7 mouse cellular contexts compared by ENCODE assay signal in the genomic region with DNA sequence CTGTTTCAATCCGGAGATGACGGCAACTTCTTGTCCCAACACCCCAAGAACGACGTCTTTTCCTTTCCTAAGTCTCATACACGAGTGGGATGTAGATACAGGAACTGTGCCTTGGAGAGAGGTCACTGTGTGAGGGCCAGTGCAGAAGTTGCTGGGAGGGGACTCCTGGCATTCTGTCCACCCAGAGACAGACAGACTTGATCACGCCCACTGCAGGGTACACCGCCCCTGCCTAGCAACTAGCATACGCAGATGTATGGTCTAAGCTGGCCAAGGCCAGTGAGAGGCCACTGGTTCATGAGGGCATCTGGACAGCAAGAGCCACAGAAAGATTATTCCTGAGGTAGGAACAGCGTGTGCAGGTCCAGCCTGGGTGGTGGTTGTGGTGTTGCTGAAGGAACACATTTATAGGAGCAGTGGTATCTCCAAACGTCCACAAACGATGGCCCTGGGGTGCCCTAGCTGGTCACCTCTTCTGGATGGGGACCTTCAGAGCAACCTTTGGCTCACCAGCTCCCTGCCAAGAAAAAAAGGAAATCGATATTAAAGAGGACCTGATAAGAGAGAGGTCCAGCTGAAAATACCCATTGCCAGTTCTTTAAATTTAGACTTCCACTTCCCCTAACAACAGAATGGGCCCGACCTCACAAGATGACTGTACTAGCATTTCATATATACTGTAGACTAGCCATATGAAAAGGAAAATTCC. TPM values are rescaled to one million over a fixed set of nuclear protein-coding genes. Genes with fewer than 3 reads are reported as not detected.
DNase-seq lines count a peak whose midpoint lies in the region; ATAC-seq and TF ChIP-seq lines count a peak whose summit lies in the region.

No protein-coding gene starts in this region.

- TF ChIP-seq CTCF in liver, adult 2 months (IDR thresholded peaks at IDR 0.05; ENCODE audit: low read depth, low read length) = no peak

- no peak overlapping the region for H3K27ac ChIP-seq in liver, adult 2 months (replicated peaks; ENCODE audit: insufficient read depth, low read depth, low read length)
- no peak overlapping the region for H3K27ac ChIP-seq in embryonic facial prominence, embryonic 13.5 days
- no peak overlapping the region for H3K27ac ChIP-seq in intestine, embryonic 14.5 days (ENCODE audit: low read depth)

- no peak overlapping the region for H3K4me3 ChIP-seq in liver, adult 2 months (ENCODE audit: insufficient read depth, low read depth, low read length)
- H3K4me3 ChIP-seq in embryonic facial prominence, embryonic 13.5 days = peak overlapping the region; percentile 57
- peak overlapping the region; percentile 59 for H3K4me3 ChIP-seq in intestine, embryonic 14.5 days (ENCODE audit: low read depth, low read length)

- peak overlapping the region; percentile 84 for H3K4me2 ChIP-seq in embryonic facial prominence, embryonic 13.5 days
- peak overlapping the region; percentile 93 for H3K4me2 ChIP-seq in intestine, embryonic 14.5 days (ENCODE audit: low read length)

- WGBS in liver, adult 2 months = 15% methylated on average over 13 of the region's 13 CpGs
- WGBS in embryonic facial prominence, embryonic 13.5 days = 49% methylated on average over 13 of the region's 13 CpGs
- 38% methylated on average over 13 of the region's 13 CpGs for WGBS in intestine, embryonic 14.5 days

- no peak overlapping the region for H3K9ac ChIP-seq in liver, adult 2 months (ENCODE audit: low read depth, low read length)
- peak overlapping the region; percentile 64 for H3K9ac ChIP-seq in embryonic facial prominence, embryonic 13.5 days
- peak overlapping the region; percentile 34; the same call in 1 of the 2 replicates for H3K9ac ChIP-seq in intestine, embryonic 14.5 days (ENCODE audit: low read length)

- no peaks in the 10 kb centered on the region for H3K36me3 ChIP-seq in liver, adult 2 months (ENCODE audit: control insufficient read depth, insufficient read depth, low read length)
- 0 out of 2 replicates have a peak, but pooled peaks cover 3% of the 10 kb centered on the region for H3K36me3 ChIP-seq in embryonic facial prominence, embryonic 13.5 days
- H3K36me3 ChIP-seq in intestine, embryonic 14.5 days (ENCODE audit: control insufficient read depth, insufficient read depth, low read length) = no peaks in the 10 kb centered on the region

- H3K4me1 ChIP-seq in liver, adult 2 months (ENCODE audit: control insufficient read depth, insufficient read depth, low read length) = peaks cover 4% of the 10 kb centered on the region
- peaks cover 12% of the 10 kb centered on the region for H3K4me1 ChIP-seq in embryonic facial prominence, embryonic 13.5 days
- no peaks in the 10 kb centered on the region; the same call in 1 of the 2 replicates for H3K4me1 ChIP-seq in intestine, embryonic 14.5 days (replicated peaks; ENCODE audit: control insufficient read depth, insufficient read depth, low read length)

- no peaks in the 10 kb centered on the region for H3K9me3 ChIP-seq in embryonic facial prominence, embryonic 13.5 days
- no peaks in the 10 kb centered on the region for H3K9me3 ChIP-seq in intestine, embryonic 14.5 days (ENCODE audit: control insufficient read depth, low read length)

- H3K27me3 ChIP-seq in liver, adult 2 months (ENCODE audit: control insufficient read depth, insufficient read depth, low read length) = no peaks in the 10 kb centered on the region
- H3K27me3 ChIP-seq in embryonic facial prominence, embryonic 13.5 days = no peaks in the 10 kb centered on the region
- no peaks in the 10 kb centered on the region for H3K27me3 ChIP-seq in intestine, embryonic 14.5 days (replicated peaks; ENCODE audit: control insufficient read depth, insufficient read depth, low read length)

- ATAC-seq in embryonic facial prominence, embryonic 13.5 days (ENCODE audit: insufficient number of reproducible peaks, insufficient read depth, low FRiP score, low TSS enrichment, low read depth) = no peak
- ATAC-seq in intestine, embryonic 14.5 days (replicated peaks; ENCODE audit: low FRiP score, low TSS enrichment, low read depth) = peak; percentile 42; the same call in 1 of the 2 replicates
- ATAC-seq in megakaryocyte, adult 5-6 weeks (ENCODE audit: poor library complexity, severe bottlenecking) = peak; percentile 20

- no peaks in the 10 kb centered on the region for H3K79me2 ChIP-seq in liver, adult 2 months (ENCODE audit: control insufficient read depth, insufficient read depth, low read length)

- DNase-seq in liver, adult 2 months (ENCODE audit: extremely low read depth, low read depth, low spot score) = peak; percentile 79
- DNase-seq in liver = no peak
- DNase-seq in intestine, embryonic 14.5 days (ENCODE audit: low spot score) = peak; percentile 54
- DNase-seq in thymus, postnatal 36 days = no peak
- no peak for DNase-seq in gastrocnemius, postnatal 10 days

- TF ChIP-seq POLR2A in liver, adult 2 months (IDR thresholded peaks at IDR 0.05; ENCODE audit: extremely low read depth, insufficient read depth, low read length) = no peak

RNA-seq across cellular contexts. Expression of gene 6430531B16Rik, which starts 0.6 kb away (rescaled TPM):
- total RNA-seq in liver, adult 2 months (2014; rRNA removed) = not detected in 2 replicates
- polyA plus RNA-seq in liver, adult 2 months (2012; rRNA removed) = 0.07 TPM in 1 of 2 replicates, not detected in the other
- polyA plus RNA-seq in embryonic facial prominence, embryonic 13.5 days (2015; fragmentation: Nextera tagmentation; extraction: Ambion mirVana) = 0.85 and 1.1 TPM in 2 replicates
- polyA plus RNA-seq in intestine, embryonic 14.5 days (2014; fragmentation: Nextera tagmentation; extraction: Ambion mirVana) = 0.48 TPM in 1 of 2 replicates, not detected in the other
- 1.1 and 1.2 TPM in 2 replicates for total RNA-seq in megakaryocyte, adult 5-6 weeks (2015)
- total RNA-seq in megakaryocyte, adult 5-6 weeks (2017) = 0.89 and 2.3 TPM in 2 replicates
- total RNA-seq in gastrocnemius, postnatal 10 days (2021) = not detected

RNA-seq across cellular contexts. Expression of gene Adam8, which starts 13.2 kb away (rescaled TPM):
- 0.09 and 0.47 TPM in 2 replicates for total RNA-seq in liver, adult 2 months (2014; rRNA removed)
- 0.35 and 0.46 TPM in 2 replicates for polyA plus RNA-seq in liver, adult 2 months (2012; rRNA removed)
- polyA plus RNA-seq in embryonic facial prominence, embryonic 13.5 days (2015; fragmentation: Nextera tagmentation; extraction: Ambion mirVana) = 2.4 and 3.3 TPM in 2 replicates
- polyA plus RNA-seq in intestine, embryonic 14.5 days (2014; fragmentation: Nextera tagmentation; extraction: Ambion mirVana) = 1.6 and 2.1 TPM in 2 replicates
- total RNA-seq in megakaryocyte, adult 5-6 weeks (2015) = 35.0 and 43.7 TPM in 2 replicates
- 39.3 and 51.1 TPM in 2 replicates for total RNA-seq in megakaryocyte, adult 5-6 weeks (2017)
- 1 to 10 TPM in 1 of 2 experiments, under 1 TPM in 1; 0.35 to 1.1 TPM for total RNA-seq in gastrocnemius, postnatal 10 days (2021)

RNA-seq across cellular contexts. Expression of gene Utf1, which starts 35.6 kb away (rescaled TPM):
- not detected in 2 replicates for total RNA-seq in liver, adult 2 months (2014; rRNA removed)
- not detected in 2 replicates for polyA plus RNA-seq in liver, adult 2 months (2012; rRNA removed)
- polyA plus RNA-seq in embryonic facial prominence, embryonic 13.5 days (2015; fragmentation: Nextera tagmentation; extraction: Ambion mirVana) = 0.28 and 0.36 TPM in 2 replicates
- not detected in 2 replicates for polyA plus RNA-seq in intestine, embryonic 14.5 days (2014; fragmentation: Nextera tagmentation; extraction: Ambion mirVana)
- not detected in 2 replicates for total RNA-seq in megakaryocyte, adult 5-6 weeks (2015)
- not detected in 2 replicates for total RNA-seq in megakaryocyte, adult 5-6 weeks (2017)
- not detected for total RNA-seq in gastrocnemius, postnatal 10 days (2021)

RNA-seq across cellular contexts. Expression of gene Zfp511, which starts 57.0 kb away (rescaled TPM):
- 6.0 and 9.1 TPM in 2 replicates for total RNA-seq in liver, adult 2 months (2014; rRNA removed)
- 17.8 and 23.7 TPM in 2 replicates for polyA plus RNA-seq in liver, adult 2 months (2012; rRNA removed)
- 41.0 and 42.4 TPM in 2 replicates for polyA plus RNA-seq in embryonic facial prominence, embryonic 13.5 days (2015; fragmentation: Nextera tagmentation; extraction: Ambion mirVana)
- polyA plus RNA-seq in intestine, embryonic 14.5 days (2014; fragmentation: Nextera tagmentation; extraction: Ambion mirVana) = 36.1 and 41.5 TPM in 2 replicates
- 32.2 and 34.0 TPM in 2 replicates for total RNA-seq in megakaryocyte, adult 5-6 weeks (2015)
- 19.9 and 22.8 TPM in 2 replicates for total RNA-seq in megakaryocyte, adult 5-6 weeks (2017)
- 1 to 10 TPM; 8.8 to 10.0 TPM for total RNA-seq in gastrocnemius, postnatal 10 days (2021)

RNA-seq across cellular contexts. Expression of gene Tubgcp2, which starts 57.3 kb away (rescaled TPM):
- 12.1 and 12.4 TPM in 2 replicates for total RNA-seq in liver, adult 2 months (2014; rRNA removed)
- polyA plus RNA-seq in liver, adult 2 months (2012; rRNA removed) = 9.4 and 11.8 TPM in 2 replicates
- polyA plus RNA-seq in embryonic facial prominence, embryonic 13.5 days (2015; fragmentation: Nextera tagmentation; extraction: Ambion mirVana) = 66.3 and 70.1 TPM in 2 replicates
- 56.0 and 61.2 TPM in 2 replicates for polyA plus RNA-seq in intestine, embryonic 14.5 days (2014; fragmentation: Nextera tagmentation; extraction: Ambion mirVana)
- total RNA-seq in megakaryocyte, adult 5-6 weeks (2015) = 17.8 and 18.8 TPM in 2 replicates
- 29.7 and 36.7 TPM in 2 replicates for total RNA-seq in megakaryocyte, adult 5-6 weeks (2017)
- total RNA-seq in gastrocnemius, postnatal 10 days (2021) = 10 to 100 TPM; 21.9 to 29.6 TPM

Comparison
In these comparisons a context has a peak if more than half of its experiments do, and no peak if none do; other contexts are left out.
1. DNase-seq: peak in liver, adult 2 months (single experiment) and intestine, embryonic 14.5 days (single experiment); none in liver (single experiment), thymus, postnatal 36 days (0 of 2) and gastrocnemius, postnatal 10 days (single experiment).
2. RNA of gene Adam8, which starts 13.2 kb away (total RNA-seq): 35.0 to 51.1 TPM in megakaryocyte, adult 5-6 weeks; 0.35 to 1.1 TPM in gastrocnemius, postnatal 10 days and 0.09 to 0.47 TPM in liver, adult 2 months; every median in the first group is over 10 times any median in the second.